Mouse (Mus musculus): ENCODE measurements around the gene Edc4.

GRCm38 (mm10) chr8:105856168-105856835 is 24.4 kb upstream of the Edc4 start:
- TF ChIP-seq CTCF (IDR thresholded peaks at IDR 0.05 in 2 of 3, conservative IDR thresholded peaks at IDR 0.05 in 1 of 3; ENCODE audit: control insufficient read depth in 1 of 3, insufficient read depth in 1 of 3, low read depth in 2 of 3, low read length in 3 of 3, poor library complexity in 1 of 3, severe bottlenecking in 1 of 3): no peak
- TF ChIP-seq MYB (IDR thresholded peaks at IDR 0.05; ENCODE audit: low read depth, low read length): no peak
- TF ChIP-seq TBP (IDR thresholded peaks at IDR 0.05; ENCODE audit: low read depth, low read length): no peak
- TF ChIP-seq GATA1 (IDR thresholded peaks at IDR 0.05; ENCODE audit: low read depth, low read length): peak; percentile 48
- no peak for TF ChIP-seq POLR2A (IDR thresholded peaks at IDR 0.05; ENCODE audit: control insufficient read depth in 1 of 2, insufficient read depth in 1 of 2, low read depth in 1 of 2, low read length in 2 of 2, poor library complexity in 1 of 2)
- peak; percentile 30; the same call in 1 of the 2 replicates for TF ChIP-seq MXI1 (IDR thresholded peaks at IDR 0.05; ENCODE audit: low read depth, low read length)
- no peak for TF ChIP-seq POLR2AphosphoS2 (IDR thresholded peaks at IDR 0.05; ENCODE audit: low read length)
- TF ChIP-seq CHD2 (IDR thresholded peaks at IDR 0.05; ENCODE audit: low read length): no peak
- TF ChIP-seq EP300 (IDR thresholded peaks at IDR 0.05; ENCODE audit: low read depth in 1 of 2, low read length in 2 of 2): no peak
- peak; percentile 53; the same call in 1 of the 2 replicates for TF ChIP-seq SIN3A (IDR thresholded peaks at IDR 0.05; ENCODE audit: low read length)
